Mouse (Mus musculus) thymus, postnatal 25 days (tissue): ENCODE measurements around the gene Tssc4.

ENCODE experiments used
- DNase-seq: peaks from one replicate; pipeline ENCODE4 v3.0.0; 2022

Tssc4 gene

DNA sequence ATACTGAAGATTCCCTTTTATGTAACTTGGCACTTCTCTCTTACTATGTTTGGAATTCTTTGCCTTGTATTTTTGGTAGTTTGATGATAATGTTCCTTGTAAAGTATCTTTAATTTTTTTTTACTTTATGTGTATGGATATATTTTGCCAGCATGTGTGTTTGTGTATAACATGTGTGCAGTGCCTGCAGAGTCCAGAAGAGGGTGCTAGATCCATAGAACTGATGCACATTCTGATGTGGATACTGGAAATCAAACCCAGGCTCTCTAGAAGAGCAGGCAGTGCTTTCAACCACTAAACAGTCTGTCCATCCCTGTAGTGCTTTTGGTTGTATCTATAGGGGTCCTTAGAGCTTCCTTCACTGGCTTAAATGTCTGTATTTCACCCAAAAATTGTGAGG lies 45.7 kb downstream of the Tssc4 start:
- DNase-seq, result no peak

DNA sequence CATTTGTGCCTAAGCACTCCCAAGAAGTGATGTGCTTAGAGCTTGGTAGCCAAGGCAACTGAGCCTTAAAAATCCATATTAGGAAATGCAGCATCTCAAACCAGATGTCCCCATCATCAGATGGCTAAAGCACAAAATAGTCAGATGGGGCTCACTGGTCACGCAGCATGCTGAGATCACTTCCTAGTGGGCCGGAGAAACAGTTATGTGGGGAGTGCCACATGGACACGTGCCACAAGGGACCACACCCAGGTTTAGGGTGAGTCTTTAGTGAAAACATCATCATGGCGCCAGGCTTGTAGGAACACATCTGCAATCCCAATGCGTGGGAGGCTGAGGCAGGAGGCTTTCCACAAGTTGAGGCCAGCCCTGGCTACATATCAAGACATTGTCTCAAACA lies 47.5 kb downstream of the Tssc4 start:
- no peak for DNase-seq

DNA sequence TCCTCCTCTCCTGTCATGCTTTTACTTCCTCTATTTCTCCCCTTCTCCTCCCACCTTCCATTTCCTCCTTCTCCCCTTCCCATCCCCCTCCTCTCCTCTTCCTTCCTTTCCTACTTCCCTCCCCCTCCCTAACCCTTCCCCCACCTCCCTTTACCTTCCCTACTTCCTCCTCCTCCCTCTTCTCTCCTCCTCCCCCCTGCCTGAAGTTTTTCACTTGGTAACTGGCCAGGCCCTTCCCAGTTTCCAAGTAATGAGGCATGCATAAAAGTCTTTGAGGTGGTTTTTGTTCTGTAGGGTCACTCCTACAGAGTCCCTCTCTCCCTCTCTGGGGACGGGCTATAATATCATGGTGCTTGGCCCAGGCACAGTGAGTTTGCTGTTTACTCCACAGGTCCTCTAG lies 50.4 kb downstream of the Tssc4 start:
- no peak for DNase-seq

DNA sequence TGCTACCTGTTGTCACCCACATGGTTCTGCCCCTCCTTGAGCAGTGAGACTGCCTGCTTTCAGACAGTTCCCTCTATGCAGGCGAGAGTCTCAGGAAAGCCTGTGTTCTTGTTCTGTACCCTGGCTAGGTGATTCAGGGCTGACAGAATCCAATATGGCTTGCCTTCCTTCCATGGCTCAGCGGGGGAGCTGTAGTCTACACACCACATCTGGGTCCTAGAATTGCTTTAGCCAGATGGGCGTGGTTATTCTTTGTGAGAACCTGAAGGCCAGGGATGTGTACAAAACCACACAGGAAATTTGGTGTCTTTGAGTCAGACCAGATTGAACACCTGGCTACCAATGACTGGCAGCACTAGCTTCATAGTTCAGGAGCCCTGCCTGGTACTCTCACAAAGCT lies 50.8 kb downstream of the Tssc4 start:
- DNase-seq, result no peak
